Mouse (Mus musculus) cerebellum, postnatal 25 days (tissue): Measurements from ENCODE around the gene Chit1.

Experiments used
- DNase-seq, 2 experiments: peaks; one replicate each; pipeline ENCODE4 v3.0.0; 2021; ENCODE audit warnings: mixed read lengths in 2 of 2

The Chit1 gene

GRCm38 (mm10) chr1:134192024-134192423, 81.0 kb downstream of the Chit1 start:
- DNase-seq = no peak

GRCm38 (mm10) chr1:134193126-134193525, 82.1 kb downstream of the Chit1 start, which contains the start of gene Mybph:
TSS of gene Mybph (plus strand) at chr1:134193448.
- no peak for DNase-seq

- no peak for DNase-seq
These were observed 82.7 kb downstream of the Chit1 start for GRCm38 (mm10) chr1:134193674-134194197.

- no peak for DNase-seq
These were observed 83.4 kb downstream of the Chit1 start for GRCm38 (mm10) chr1:134194298-134195022.

GRCm38 (mm10) chr1:134195117-134195516, 84.1 kb downstream of the Chit1 start:
- DNase-seq = peak in 1 of 2 experiments; percentile 20

GRCm38 (mm10) chr1:134195571-134195970, 84.5 kb downstream of the Chit1 start:
- DNase-seq = peak in 1 of 2 experiments; percentile 66

- DNase-seq = peak; percentile 72 to 78
These were observed 84.9 kb downstream of the Chit1 start for GRCm38 (mm10) chr1:134195979-134196378.

GRCm38 (mm10) chr1:134196386-134196785, 85.3 kb downstream of the Chit1 start:
- peak; percentile 78 to 83 for DNase-seq

- DNase-seq = peak in 1 of 2 experiments; percentile 45
These were observed 86.4 kb downstream of the Chit1 start for GRCm38 (mm10) chr1:134197325-134197982.

GRCm38 (mm10) chr1:134198197-134198995, 87.4 kb downstream of the Chit1 start:
- peak in 1 of 2 experiments; percentile 18 for DNase-seq

GRCm38 (mm10) chr1:134200481-134200880, 89.4 kb downstream of the Chit1 start:
- DNase-seq = no peak
